Mouse (Mus musculus) limb, embryonic 14.5 days (tissue): ENCODE measurements around the gene Klrg1. TPM values are rescaled to one million over a fixed set of nuclear protein-coding genes. Genes with fewer than 3 reads are reported as not detected.
A peak's percentile ranks its signal among the peaks of the same experiment; 100 is the strongest.

Experiments used
- ATAC-seq: fragments of 200-750 bp; cut with Nextera tagmentation; 2 replicates; pipeline ENCODE4 v1.8.0; 2017; ENCODE audit warnings: low read depth, moderate number of reproducible peaks, moderate TSS enrichment; ENCODE audit not compliant: low FRiP score
- DNase-seq: peaks from one replicate; pipeline ENCODE4 v3.0.0-alpha.2; 2015; ENCODE audit warnings: low spot score
- H3K27ac ChIP-seq: fragments of 300-500 bp; sonication (generic); replicated peaks from 2 replicates; pipeline ENCODE4 v1.5.1; 2014; ENCODE audit warnings: low read depth, mild to moderate bottlenecking, low read length, moderate library complexity, mixed read lengths
- H3K27me3 ChIP-seq: fragments of 300-500 bp; sonication (generic); 2 replicates; pipeline ENCODE4 v1.6.1; 2014; ENCODE audit warnings: low read length, mixed read lengths; ENCODE audit not compliant: control insufficient read depth, insufficient read depth
- H3K36me3 ChIP-seq: fragments of 300-500 bp; sonication (generic); 2 replicates; pipeline ENCODE4 v1.6.1; 2014; ENCODE audit warnings: mild to moderate bottlenecking, low read length, moderate library complexity, mixed read lengths; ENCODE audit not compliant: control insufficient read depth, insufficient read depth
- H3K4me1 ChIP-seq: fragments of 300-500 bp; sonication (generic); 2 replicates; pipeline ENCODE4 v1.6.1; 2014; ENCODE audit warnings: antibody characterized with exemption, low read length, mixed read lengths; ENCODE audit not compliant: control insufficient read depth, insufficient read depth
- H3K4me2 ChIP-seq: fragments of 300-500 bp; sonication (generic); replicated peaks from 2 replicates; pipeline ENCODE4 v1.6.1; 2014; ENCODE audit warnings: low read depth, mild to moderate bottlenecking, low read length, moderate library complexity; ENCODE audit not compliant: severe bottlenecking
- H3K4me3 ChIP-seq: fragments of 300-500 bp; sonication (generic); replicated peaks from 2 replicates; pipeline ENCODE4 v1.5.1; 2014; ENCODE audit warnings: low read length
- H3K9ac ChIP-seq: fragments of 300-500 bp; sonication (generic); 2 replicates; pipeline ENCODE4 v1.6.1; 2014; ENCODE audit warnings: mild to moderate bottlenecking, low read depth, low read length, moderate library complexity; ENCODE audit not compliant: severe bottlenecking
- H3K9me3 ChIP-seq: fragments of 300-500 bp; sonication (generic); 2 replicates; pipeline ENCODE4 v1.6.1; 2016; ENCODE audit warnings: low read length; ENCODE audit not compliant: control insufficient read depth
- POLR2A ChIP-seq: fragments of 200-500 bp; IDR thresholded peaks from 2 replicates; pipeline ENCODE4 v1.8.0; 2012; ENCODE audit warnings: inconsistent platforms, mild to moderate bottlenecking, moderate library complexity, borderline replicate concordance; ENCODE audit not compliant: insufficient read depth, insufficient read length; ENCODE audit errors: extremely low read depth
- WGBS: fragments of 180-500 bp; shearing (Covaris S2); extraction: QIAGEN DNeasy Blood & Tissue Kit; methylation state at CpG from one replicate; pipeline ENCODE4 v1.1.7; 2014; 5-methylcytosine and 5-hydroxymethylcytosine counted together
- polyA plus RNA-seq, 2 experiments: library from polyadenylated mRNA; depleted of rRNA in 1 of 2; stranded (reverse) in 1 of 2; unstranded in 1 of 2; fragments of >200 nt; fragmentation: Nextera tagmentation in 1 of 2; extraction: Ambion mirVana in 1 of 2; gene quantifications; 2 replicates each; pipeline versions ENCODE4 v1.2.1 to v1.2.3; 2012 to 2014

Gene Klrg1
- polyA plus RNA-seq, 2 experiments: 0.05 TPM; not detected in 1

- DNase-seq (peak; percentile 47), ATAC-seq (peak; percentile 74; the same call in 1 of the 2 replicates)
- peak overlapping the region; percentile 51 for H3K4me3 ChIP-seq
- 4% methylated on average over 25 of the region's 25 CpGs for WGBS
- no peaks in the 10 kb centered on the region for H3K9me3 ChIP-seq
- H3K36me3 ChIP-seq: no peaks in the 10 kb centered on the region
- no peak for TF ChIP-seq POLR2A
- H3K4me1 ChIP-seq: peaks cover 4% of the 10 kb centered on the region; the same call in 1 of the 2 replicates
- peak overlapping the region; percentile 64 for H3K4me2 ChIP-seq
- H3K27ac ChIP-seq: peak overlapping the region; percentile 77
- H3K27me3 ChIP-seq: no peaks in the 10 kb centered on the region
- H3K9ac ChIP-seq: peak overlapping the region; percentile 71
These were observed 14.9 kb upstream of the Klrg1 start for GRCm38 (mm10) chr6:122297279-122298222.

- DNase-seq (no peak), ATAC-seq (no peak)
- Histone ChIP-seq H3K9me3 (no peaks in the 10 kb centered on the region), H3K9ac (peak overlapping the region; percentile 71), H3K4me3 (peak overlapping the region; percentile 51), H3K4me2 (peak overlapping the region; percentile 64), H3K27me3 (no peaks in the 10 kb centered on the region), H3K27ac (peak overlapping the region; percentile 77), H3K4me1 (peaks cover 4% of the 10 kb centered on the region; the same call in 1 of the 2 replicates), H3K36me3 (no peaks in the 10 kb centered on the region)
- TF ChIP-seq POLR2A: no peak
- 26% methylated on average over 3 of the region's 3 CpGs for WGBS
These were observed 14.2 kb upstream of the Klrg1 start for GRCm38 (mm10) chr6:122296918-122297278.

GRCm38 (mm10) chr6:122295242-122295641 is 12.6 kb upstream of the Klrg1 start:
- Histone ChIP-seq H3K4me1 (peaks cover 8% of the 10 kb centered on the region; the same call in 1 of the 2 replicates), H3K9ac (no peak overlapping the region), H3K9me3 (no peaks in the 10 kb centered on the region), H3K4me2 (no peak overlapping the region), H3K36me3 (no peaks in the 10 kb centered on the region), H3K27me3 (no peaks in the 10 kb centered on the region), H3K4me3 (no peak overlapping the region), H3K27ac (no peak overlapping the region)
- no peak for TF ChIP-seq POLR2A
- WGBS: 59% methylated on average over 9 of the region's 9 CpGs
- no peak for ATAC-seq
- no peak for DNase-seq

- Histone ChIP-seq H3K36me3 (no peaks in the 10 kb centered on the region), H3K9ac (no peak overlapping the region), H3K4me2 (no peak overlapping the region), H3K27me3 (no peaks in the 10 kb centered on the region), H3K4me1 (peaks cover 11% of the 10 kb centered on the region; the same call in 1 of the 2 replicates), H3K27ac (no peak overlapping the region), H3K4me3 (no peak overlapping the region), H3K9me3 (no peaks in the 10 kb centered on the region)
- no peak for DNase-seq
- WGBS: 76% methylated on average over 3 of the region's 3 CpGs
- no peak for TF ChIP-seq POLR2A
- ATAC-seq: no peak
These were observed 11.6 kb upstream of the Klrg1 start for GRCm38 (mm10) chr6:122294290-122294689.

GRCm38 (mm10) chr6:122293796-122294195 is 11.1 kb upstream of the Klrg1 start:
- H3K27me3 ChIP-seq: no peaks in the 10 kb centered on the region
- H3K36me3 ChIP-seq: no peaks in the 10 kb centered on the region
- H3K4me1 ChIP-seq: peaks cover 11% of the 10 kb centered on the region; the same call in 1 of the 2 replicates
- no peak overlapping the region for H3K4me2 ChIP-seq
- H3K27ac ChIP-seq: no peak overlapping the region
- WGBS: 81% methylated on average over 9 of the region's 9 CpGs
- ATAC-seq (no peak), DNase-seq (no peak)
- TF ChIP-seq POLR2A: no peak
- no peak overlapping the region for H3K4me3 ChIP-seq
- no peak overlapping the region for H3K9ac ChIP-seq
- no peaks in the 10 kb centered on the region for H3K9me3 ChIP-seq
